Mouse (Mus musculus): Measurements from ENCODE around the gene Glb1. TPM values are rescaled to one million over a fixed set of nuclear protein-coding genes. Genes with fewer than 3 reads are reported as not detected.
A peak's percentile ranks its signal among the peaks of the same experiment; 100 is the strongest.
"Not testable (repeated sequence)": the region's sequence is repeated elsewhere in the genome, so short reads cannot be mapped to it uniquely, and the experiment has no call there.

Glb1 gene
- polyA plus RNA-seq, 1 experiment from 2014 or later, result 27.0 TPM

GRCm38 (mm10) chr9:114385160-114385559, 15.7 kb upstream of the Glb1 start:
- 98% methylated on average over 10 of the region's 10 CpGs for WGBS
- H3K36me3 ChIP-seq, result no peaks in the 10 kb centered on the region; the same call in 1 of the 2 replicates
- H3K27me3 ChIP-seq, result no peaks in the 10 kb centered on the region
- H3K4me3 ChIP-seq, result no peak overlapping the region
- ATAC-seq (ENCODE audit: low FRiP score), result no peak
- H3K4me1 ChIP-seq (replicated peaks), result no peaks in the 10 kb centered on the region
- no peaks in the 10 kb centered on the region for H3K9me3 ChIP-seq
- H3K4me2 ChIP-seq, result no peak overlapping the region
- H3K27ac ChIP-seq, result no peak overlapping the region
- no peak overlapping the region for H3K9ac ChIP-seq

GRCm38 (mm10) chr9:114387086-114387485, 13.8 kb upstream of the Glb1 start:
- WGBS, result 86% methylated on average over 6 of the region's 6 CpGs
- Histone ChIP-seq H3K4me1 (replicated peaks) (peaks cover 7% of the 10 kb centered on the region), H3K27ac (no peak overlapping the region), H3K36me3 (no peaks in the 10 kb centered on the region), H3K4me3 (no peak overlapping the region), H3K9ac (no peak overlapping the region), H3K4me2 (no peak overlapping the region), H3K9me3 (no peaks in the 10 kb centered on the region), H3K27me3 (peaks cover 4% of the 10 kb centered on the region)
- ATAC-seq (ENCODE audit: low FRiP score), result no peak

GRCm38 (mm10) chr9:114388288-114388687, 12.6 kb upstream of the Glb1 start:
- H3K4me1 ChIP-seq (replicated peaks), result peaks cover 7% of the 10 kb centered on the region
- no peak overlapping the region for H3K4me2 ChIP-seq
- no peaks in the 10 kb centered on the region for H3K9me3 ChIP-seq
- H3K27me3 ChIP-seq, result peaks cover 4% of the 10 kb centered on the region
- ATAC-seq (ENCODE audit: low FRiP score), result no peak
- H3K27ac ChIP-seq, result no peak overlapping the region
- no peaks in the 10 kb centered on the region for H3K36me3 ChIP-seq
- WGBS, result 85% methylated on average over 8 of the region's 8 CpGs
- H3K9ac ChIP-seq, result no peak overlapping the region
- H3K4me3 ChIP-seq, result no peak overlapping the region

GRCm38 (mm10) chr9:114388701-114389370, 12.0 kb upstream of the Glb1 start:
- 89% methylated on average over 3 of the region's 3 CpGs for WGBS
- H3K27me3 ChIP-seq, result peaks cover 4% of the 10 kb centered on the region
- H3K4me3 ChIP-seq, result no peak overlapping the region
- H3K27ac ChIP-seq, result no peak overlapping the region
- H3K36me3 ChIP-seq, result no peaks in the 10 kb centered on the region
- H3K9me3 ChIP-seq, result no peaks in the 10 kb centered on the region
- ATAC-seq (ENCODE audit: low FRiP score), result no peak
- peaks cover 7% of the 10 kb centered on the region for H3K4me1 ChIP-seq (replicated peaks)
- no peak overlapping the region for H3K9ac ChIP-seq
- no peak overlapping the region for H3K4me2 ChIP-seq

GRCm38 (mm10) chr9:114389371-114389904, 11.4 kb upstream of the Glb1 start:
- peaks cover 7% of the 10 kb centered on the region for H3K4me1 ChIP-seq (replicated peaks)
- 76% methylated on average over 8 of the region's 8 CpGs for WGBS
- no peak overlapping the region for H3K9ac ChIP-seq
- H3K27me3 ChIP-seq, result peaks cover 4% of the 10 kb centered on the region
- no peak overlapping the region for H3K27ac ChIP-seq
- no peaks in the 10 kb centered on the region for H3K36me3 ChIP-seq
- peak overlapping the region; percentile 72 for H3K4me3 ChIP-seq
- peak overlapping the region; percentile 83 for H3K4me2 ChIP-seq
- peak; percentile 14 for ATAC-seq (ENCODE audit: low FRiP score)
- no peaks in the 10 kb centered on the region for H3K9me3 ChIP-seq

GRCm38 (mm10) chr9:114389905-114390748, 10.7 kb upstream of the Glb1 start, which contains the start of gene Crtap:
Gene Crtap, minus strand, starts transcription at chr9:114390675.
- WGBS, result under 1% methylated on average over 86 of the region's 96 CpGs
- no peaks in the 10 kb centered on the region for H3K9me3 ChIP-seq
- H3K9ac ChIP-seq, result peak within 1 kb of the TSS; percentile 85
- H3K27ac ChIP-seq, result peak within 1 kb of the TSS; percentile 52
- peaks cover 7% of the 10 kb centered on the region for H3K4me1 ChIP-seq (replicated peaks)
- H3K4me3 ChIP-seq, result peak within 1 kb of the TSS; percentile 72
- H3K27me3 ChIP-seq, result peaks cover 4% of the 10 kb centered on the region
- H3K4me2 ChIP-seq, result peak within 1 kb of the TSS; percentile 83
- no peaks in the 10 kb centered on the region for H3K36me3 ChIP-seq
- peak; percentile 82 for ATAC-seq (ENCODE audit: low FRiP score)

- 7% methylated on average over 10 of the region's 10 CpGs for WGBS
- no peaks in the 10 kb centered on the region for H3K36me3 ChIP-seq
- peak overlapping the region; percentile 83 for H3K4me2 ChIP-seq
- no peak overlapping the region for H3K27ac ChIP-seq
- peak overlapping the region; percentile 85 for H3K9ac ChIP-seq
- H3K9me3 ChIP-seq, result no peaks in the 10 kb centered on the region
- no peak; the same call in 1 of the 2 replicates for ATAC-seq (ENCODE audit: low FRiP score)
- peak overlapping the region; percentile 72 for H3K4me3 ChIP-seq
- peaks cover 7% of the 10 kb centered on the region for H3K4me1 ChIP-seq (replicated peaks)
- H3K27me3 ChIP-seq, result peaks cover 4% of the 10 kb centered on the region
Measured at GRCm38 (mm10) chr9:114390749-114391075, 10.2 kb upstream of the Glb1 start.

GRCm38 (mm10) chr9:114394136-114394535, 6.7 kb upstream of the Glb1 start:
- H3K36me3 ChIP-seq; H3K4me3 ChIP-seq; H3K4me2 ChIP-seq; H3K27ac ChIP-seq; H3K9ac ChIP-seq; H3K4me1 ChIP-seq (replicated peaks); H3K9me3 ChIP-seq; H3K27me3 ChIP-seq; ATAC-seq (ENCODE audit: low FRiP score): not testable (repeated sequence)
- WGBS, result 76% methylated on average over 6 of the region's 6 CpGs

- Histone ChIP-seq H3K27ac (no peak overlapping the region), H3K27me3 (peaks cover 4% of the 10 kb centered on the region), H3K9me3 (no peaks in the 10 kb centered on the region), H3K4me1 (replicated peaks) (peaks cover 7% of the 10 kb centered on the region), H3K4me2 (no peak overlapping the region), H3K4me3 (no peak overlapping the region), H3K9ac (no peak overlapping the region), H3K36me3 (no peaks in the 10 kb centered on the region)
- ATAC-seq (ENCODE audit: low FRiP score), result no peak
- WGBS, result 82% methylated on average over 8 of the region's 8 CpGs
Measured at GRCm38 (mm10) chr9:114394677-114395076, 6.2 kb upstream of the Glb1 start.

- peaks cover 4% of the 10 kb centered on the region for H3K27me3 ChIP-seq
- no peaks in the 10 kb centered on the region for H3K9me3 ChIP-seq
- ATAC-seq (ENCODE audit: low FRiP score), result no peak
- no peak overlapping the region for H3K4me3 ChIP-seq
- H3K4me1 ChIP-seq (replicated peaks), result peaks cover 7% of the 10 kb centered on the region
- WGBS, result 92% methylated on average over 4 of the region's 4 CpGs
- H3K36me3 ChIP-seq, result no peaks in the 10 kb centered on the region
- H3K4me2 ChIP-seq, result no peak overlapping the region
- no peak overlapping the region for H3K27ac ChIP-seq
- no peak overlapping the region for H3K9ac ChIP-seq
Measured at GRCm38 (mm10) chr9:114395258-114395657, 5.6 kb upstream of the Glb1 start.

- Histone ChIP-seq H3K4me2 (no peak overlapping the region), H3K27ac (no peak overlapping the region), H3K36me3 (peaks cover 8% of the 10 kb centered on the region), H3K27me3 (no peaks in the 10 kb centered on the region), H3K9me3 (0 out of 2 replicates have a peak, but pooled peaks cover 3% of the 10 kb centered on the region), H3K9ac (no peak overlapping the region), H3K4me1 (replicated peaks) (peaks cover 12% of the 10 kb centered on the region), H3K4me3 (no peak overlapping the region)
- 93% methylated on average over 12 of the region's 12 CpGs for WGBS
- no peak for ATAC-seq (ENCODE audit: low FRiP score)
Measured at GRCm38 (mm10) chr9:114399680-114400079, 1.2 kb upstream of the Glb1 start.

GRCm38 (mm10) chr9:114400588-114400948, 308 bp upstream of the Glb1 start:
- peaks cover 12% of the 10 kb centered on the region for H3K4me1 ChIP-seq (replicated peaks)
- ATAC-seq (ENCODE audit: low FRiP score), result no peak; the same call in 1 of the 2 replicates
- H3K4me2 ChIP-seq, result peak overlapping the region; percentile 81
- H3K27me3 ChIP-seq, result no peaks in the 10 kb centered on the region
- 24% methylated on average over 5 of the region's 5 CpGs for WGBS
- peaks cover 11% of the 10 kb centered on the region; the same call in 1 of the 2 replicates for H3K9me3 ChIP-seq
- H3K9ac ChIP-seq, result peak overlapping the region; percentile 87
- peak overlapping the region; percentile 91 for H3K27ac ChIP-seq
- peaks cover 17% of the 10 kb centered on the region for H3K36me3 ChIP-seq
- H3K4me3 ChIP-seq, result peak overlapping the region; percentile 84
